Mouse (Mus musculus) right cerebral cortex, adult 18-20 months (tissue): ENCODE measurements around the gene Sntg2.

Experiments
- DNase-seq: peaks from one replicate; pipeline ENCODE4 v3.0.0; 2022; ENCODE audit warnings: mixed read lengths

The Sntg2 gene

DNA sequence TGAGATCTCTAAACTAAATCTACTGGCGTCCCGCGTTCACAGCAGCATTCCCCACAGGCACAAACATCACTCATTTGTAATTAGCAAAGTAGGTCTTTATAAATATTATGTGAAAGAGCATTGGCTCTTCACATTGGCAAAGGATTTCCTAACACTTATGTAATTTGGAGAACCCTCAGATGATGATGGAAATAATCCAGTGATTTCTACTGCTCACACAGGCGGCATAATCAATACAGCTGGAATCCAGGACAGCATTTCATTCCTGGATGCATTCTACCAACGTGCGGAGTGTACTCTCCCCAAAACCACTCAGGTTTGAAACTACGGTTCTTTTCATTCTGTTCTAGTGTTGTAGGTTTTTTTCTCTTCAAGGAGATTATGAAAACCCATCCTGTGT is 172.6 kb downstream of the Sntg2 start:
- DNase-seq = no peak

DNA sequence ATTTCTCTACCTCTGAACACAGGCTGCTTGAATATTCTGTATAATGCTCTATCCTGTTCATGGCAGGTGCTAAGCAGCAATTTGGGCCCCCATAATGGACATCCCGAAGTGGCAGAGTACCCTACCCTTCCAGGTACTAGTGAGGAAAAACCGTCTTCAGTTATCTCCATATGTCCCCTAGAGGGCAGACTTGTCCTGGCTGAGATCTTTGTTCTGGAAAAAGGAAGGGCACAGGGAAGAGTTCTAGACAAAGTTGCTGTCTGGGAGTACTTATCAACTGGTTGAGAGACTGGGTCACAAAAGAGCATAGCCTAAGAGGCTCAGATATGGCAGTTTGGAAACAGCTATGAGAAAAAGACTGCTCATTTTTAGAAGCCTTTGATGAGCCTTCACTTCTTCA is 173.4 kb downstream of the Sntg2 start:
- peak; percentile 48 for DNase-seq

DNA sequence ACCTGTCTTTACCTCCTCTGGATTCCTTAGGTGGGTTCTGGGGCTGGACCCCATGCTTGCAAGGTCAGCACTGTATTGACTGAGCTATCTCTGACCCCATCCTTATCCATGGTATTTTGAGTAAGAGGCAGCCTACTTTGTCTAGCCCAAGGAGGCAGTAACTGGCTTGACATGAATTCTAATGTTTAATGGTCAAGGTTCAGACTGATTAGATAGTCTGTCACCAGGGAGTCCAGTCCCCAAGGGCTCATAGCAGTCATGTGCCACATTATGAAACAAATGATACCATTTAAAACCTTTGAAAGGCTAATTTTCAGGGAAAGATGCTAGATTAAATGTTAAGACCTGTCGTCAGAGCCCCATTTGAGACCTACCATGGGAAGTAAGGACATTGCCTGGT is 174.9 kb downstream of the Sntg2 start:
- no peak for DNase-seq

DNA sequence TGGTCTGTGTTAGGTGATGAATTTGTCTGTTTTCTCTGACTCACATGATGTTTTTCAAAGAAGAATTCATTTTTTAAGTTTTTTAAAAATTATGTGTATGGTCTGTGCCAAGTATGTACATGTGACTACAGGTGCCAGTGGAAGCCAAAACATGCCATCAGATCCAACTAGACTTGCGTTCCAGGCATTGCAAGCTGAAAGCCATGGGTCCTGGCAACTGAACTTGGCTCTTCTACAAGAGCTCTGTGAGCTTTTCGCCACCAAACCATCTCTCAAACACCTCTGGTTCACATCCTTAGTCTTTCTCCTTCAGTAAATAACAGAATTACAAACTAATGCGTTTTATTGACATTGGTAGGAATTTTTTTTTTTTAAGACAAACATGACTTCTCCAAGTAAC is 191.5 kb downstream of the Sntg2 start:
- DNase-seq = no peak

DNA sequence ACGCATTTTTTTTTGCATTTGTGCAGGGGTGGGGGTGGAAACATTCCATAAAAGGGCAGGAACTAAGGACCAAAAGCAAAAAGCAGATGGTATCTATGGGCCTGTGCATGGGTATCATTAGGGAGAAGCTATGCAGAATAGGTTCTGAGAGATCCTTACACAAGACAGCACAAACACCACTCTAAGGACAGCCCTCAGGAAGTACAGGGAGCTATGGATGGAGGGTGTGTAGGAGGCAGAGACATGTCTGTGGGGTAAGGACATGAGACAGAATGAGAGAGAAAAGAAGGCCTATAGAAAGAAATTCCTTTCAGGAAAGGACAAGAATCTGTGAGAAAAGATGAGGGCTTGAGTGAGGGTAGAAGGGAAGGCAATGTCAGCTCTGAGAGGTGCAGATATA is 193.6 kb downstream of the Sntg2 start:
- DNase-seq = no peak

DNA sequence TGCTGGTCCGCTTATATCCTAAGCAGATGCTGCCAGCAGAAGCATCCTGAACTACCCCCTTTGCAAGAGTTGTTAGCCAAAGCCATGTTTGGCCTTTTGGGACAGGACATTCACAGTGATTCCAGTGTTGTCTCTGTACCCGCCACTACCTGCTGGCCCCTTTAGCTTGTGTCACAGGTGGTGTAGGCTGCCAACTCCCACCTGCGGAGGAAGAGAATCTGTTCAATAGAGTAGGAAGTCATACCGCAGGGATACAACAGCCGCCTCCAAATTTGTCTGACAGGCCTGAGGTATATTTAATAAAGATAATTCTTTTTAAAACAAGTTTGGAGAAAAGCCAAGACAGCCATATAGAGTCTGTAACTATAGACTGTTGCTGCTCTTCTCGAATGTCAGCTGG is 195.2 kb downstream of the Sntg2 start:
- DNase-seq = no peak

DNA sequence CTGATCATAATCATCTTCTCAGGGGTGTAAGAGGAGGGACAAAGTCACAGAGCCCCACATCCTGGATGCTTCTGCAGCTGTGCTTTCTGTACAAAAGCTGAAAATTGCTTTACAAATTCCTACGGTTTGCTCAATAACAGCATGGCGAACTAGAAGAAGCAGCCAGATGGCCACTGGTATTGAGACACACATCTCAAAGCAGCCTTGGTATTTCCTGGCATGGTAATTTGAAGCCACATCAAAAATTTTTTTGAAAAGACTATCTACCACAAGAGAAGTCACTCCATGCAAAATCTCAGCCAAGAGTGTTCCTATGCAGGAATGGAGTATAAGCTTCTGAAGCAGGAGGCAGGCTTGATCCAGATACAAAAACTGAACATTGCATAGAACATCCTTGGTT is 195.6 kb downstream of the Sntg2 start:
- DNase-seq = no peak

DNA sequence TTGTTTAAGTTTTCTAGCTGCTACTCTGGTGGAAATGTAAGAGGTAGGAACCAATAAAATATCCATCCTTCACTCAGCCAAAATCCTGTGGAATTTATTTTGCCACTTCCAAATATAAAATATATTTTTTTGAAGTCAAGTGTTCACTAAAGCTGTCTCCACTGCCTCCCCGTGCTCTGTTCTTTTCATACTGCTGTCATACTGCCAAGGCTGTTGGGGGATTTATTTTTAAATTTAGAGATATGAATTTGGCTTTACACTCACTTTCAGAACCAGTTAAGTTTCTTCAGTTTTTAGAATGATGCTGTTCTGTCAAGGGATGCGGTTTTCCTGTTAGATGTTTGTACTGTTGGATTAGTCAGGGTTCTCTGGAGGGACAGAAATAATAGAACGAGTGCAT is 204.7 kb downstream of the Sntg2 start:
- peak; percentile 25 for DNase-seq

DNA sequence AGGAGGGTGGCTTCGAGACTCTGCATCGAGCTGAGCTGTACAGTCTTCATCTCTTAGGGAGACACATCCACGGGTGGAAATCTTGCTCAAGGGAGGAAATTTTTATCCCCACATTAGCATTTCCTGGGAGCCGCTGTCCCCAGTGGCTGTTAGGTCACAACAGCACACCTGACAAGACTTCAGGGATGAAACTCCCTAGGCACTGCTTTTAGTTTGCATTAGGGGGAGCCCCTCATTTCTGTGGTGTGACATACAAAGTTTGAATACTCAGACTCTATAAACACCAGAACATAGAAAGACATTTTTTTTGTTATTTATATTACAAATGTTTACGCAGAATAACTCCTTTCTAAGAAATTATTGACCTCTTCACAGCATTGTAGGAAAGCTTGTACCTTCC is 208.6 kb downstream of the Sntg2 start:
- no peak for DNase-seq

DNA sequence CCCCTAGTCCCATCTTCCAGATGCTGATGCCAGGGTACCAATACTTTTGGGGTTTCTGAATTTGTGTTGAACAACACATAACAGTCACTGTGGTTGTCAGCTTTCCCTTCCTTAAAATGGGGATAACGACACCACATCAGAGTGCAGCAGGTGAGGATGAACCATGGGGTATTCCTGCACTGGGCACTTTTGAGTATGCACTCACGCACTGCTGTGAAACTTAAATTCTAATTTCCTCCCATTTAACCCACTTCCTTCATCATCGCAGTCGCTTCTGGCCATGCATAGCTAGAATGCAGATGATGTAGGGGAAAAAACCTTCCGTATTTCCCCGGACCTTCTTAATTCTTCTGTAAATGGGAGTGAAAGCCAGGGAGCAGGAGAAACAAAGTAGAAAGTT is 209.2 kb downstream of the Sntg2 start:
- no peak for DNase-seq

DNA sequence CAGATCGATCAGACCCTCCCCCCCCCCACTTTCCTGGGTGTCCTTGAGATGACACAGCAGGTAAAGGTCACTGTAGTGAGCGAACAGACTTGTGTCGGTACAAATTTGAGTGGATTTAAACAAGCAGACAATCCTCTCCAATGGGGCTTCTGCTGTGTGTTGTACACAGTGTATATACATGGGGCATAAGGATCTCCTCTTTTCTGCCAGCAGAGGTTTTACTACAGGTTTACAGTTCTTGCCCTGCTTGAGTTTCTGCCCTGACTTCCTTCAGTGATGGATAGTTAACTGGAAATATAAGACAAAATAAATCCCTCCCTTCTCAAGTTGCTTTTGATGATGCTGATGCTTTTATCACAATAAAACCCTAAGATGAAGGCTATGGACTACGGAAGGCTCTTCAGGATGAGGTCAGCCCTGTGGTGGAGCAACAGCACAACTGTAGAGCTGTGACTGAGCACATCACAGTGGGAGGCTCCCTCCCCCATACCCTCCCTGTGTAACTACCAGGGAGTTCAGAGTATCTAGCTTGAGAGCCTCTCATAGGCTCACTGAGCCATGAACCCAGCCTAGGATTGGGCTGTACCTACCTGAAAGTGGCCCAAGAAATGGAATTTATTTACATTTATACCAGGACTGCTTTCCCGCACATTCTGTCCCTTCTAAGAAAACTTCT is 211.3 kb downstream of the Sntg2 start:
- no peak for DNase-seq

DNA sequence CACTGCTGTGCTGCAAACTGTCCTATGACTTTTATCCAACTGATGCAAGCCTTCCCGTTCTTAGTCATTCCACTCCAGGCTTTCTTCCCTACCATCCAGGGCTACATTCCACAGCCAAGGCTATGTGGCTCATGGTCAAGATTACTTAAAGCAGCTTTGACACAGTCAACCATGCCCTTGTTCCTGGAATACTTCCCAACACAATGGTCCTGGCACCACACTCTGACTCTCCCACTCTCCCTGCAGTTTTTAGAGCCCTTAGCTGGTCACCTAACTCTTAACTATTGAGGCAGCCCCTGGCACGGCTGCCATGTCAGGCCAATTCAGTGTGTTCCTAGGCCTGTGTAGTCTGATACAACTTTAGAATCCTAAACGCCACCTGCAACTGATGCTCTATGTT is 212.7 kb downstream of the Sntg2 start:
- DNase-seq = no peak

DNA sequence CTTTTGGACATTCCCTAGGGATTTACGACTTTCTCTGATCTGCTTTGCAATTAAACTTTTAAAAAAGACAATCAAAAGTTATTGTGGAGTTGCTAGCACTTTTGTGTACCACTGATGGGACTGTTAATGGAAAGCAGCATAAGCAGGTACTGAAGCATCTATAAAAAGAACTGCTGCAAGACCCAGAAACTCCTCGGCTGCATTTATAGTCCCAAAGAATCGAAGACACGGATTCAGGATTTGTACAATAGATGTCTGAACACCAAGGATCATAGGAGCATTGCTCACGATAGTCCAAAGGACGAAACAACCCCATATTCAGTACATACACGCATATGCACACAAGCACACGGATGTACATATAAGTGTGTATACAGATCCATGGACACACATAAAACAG is 213.4 kb downstream of the Sntg2 start:
- DNase-seq = no peak

DNA sequence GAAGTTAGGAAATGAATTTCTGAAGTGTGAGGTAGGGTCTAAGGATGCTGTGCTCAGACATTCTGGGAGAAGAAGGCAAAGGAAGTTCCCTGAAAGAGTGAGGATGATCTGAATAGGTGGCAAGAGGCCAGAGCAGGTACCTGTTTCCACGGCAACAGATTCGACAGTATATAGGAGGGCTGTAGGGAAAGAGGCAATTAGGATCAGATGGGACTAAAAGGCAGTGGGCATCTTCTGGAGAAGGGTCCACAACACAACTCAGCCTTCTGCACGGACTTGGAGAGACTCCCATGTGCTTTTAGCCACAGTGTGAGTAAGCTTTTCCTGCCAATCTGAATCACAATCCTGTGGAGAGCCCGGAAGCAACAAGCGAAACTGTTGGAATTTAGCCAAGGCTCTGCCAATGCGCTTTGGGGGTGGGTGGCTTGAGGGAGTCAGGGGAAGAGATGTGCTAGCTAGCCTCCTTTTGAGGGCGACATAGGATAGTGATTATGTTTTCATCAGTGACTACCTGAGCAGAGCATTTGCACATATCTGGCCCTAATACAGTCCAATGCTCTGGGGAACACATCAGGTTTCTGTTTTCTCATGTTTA is 219.0 kb downstream of the Sntg2 start:
- DNase-seq = no peak

DNA sequence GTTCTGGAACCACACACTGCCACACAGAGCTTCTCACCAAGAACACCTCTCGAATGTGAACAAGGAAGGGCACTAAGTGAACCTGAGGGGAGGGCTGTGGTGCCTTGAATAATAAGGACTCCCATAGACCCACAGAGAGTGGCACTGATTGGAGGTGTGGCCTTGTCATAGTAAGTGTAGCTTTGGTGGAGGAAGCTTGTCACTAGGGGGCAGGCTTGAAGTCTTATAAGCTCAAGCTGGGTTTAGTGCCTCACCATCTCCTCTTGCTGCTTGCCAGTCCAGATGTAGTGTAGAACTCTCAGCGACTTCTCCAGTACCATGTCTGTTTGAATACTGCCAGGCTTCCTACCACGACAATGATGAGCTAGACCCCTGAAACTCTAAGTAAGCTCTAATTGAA is 231.1 kb downstream of the Sntg2 start:
- DNase-seq = peak; percentile 46

DNA sequence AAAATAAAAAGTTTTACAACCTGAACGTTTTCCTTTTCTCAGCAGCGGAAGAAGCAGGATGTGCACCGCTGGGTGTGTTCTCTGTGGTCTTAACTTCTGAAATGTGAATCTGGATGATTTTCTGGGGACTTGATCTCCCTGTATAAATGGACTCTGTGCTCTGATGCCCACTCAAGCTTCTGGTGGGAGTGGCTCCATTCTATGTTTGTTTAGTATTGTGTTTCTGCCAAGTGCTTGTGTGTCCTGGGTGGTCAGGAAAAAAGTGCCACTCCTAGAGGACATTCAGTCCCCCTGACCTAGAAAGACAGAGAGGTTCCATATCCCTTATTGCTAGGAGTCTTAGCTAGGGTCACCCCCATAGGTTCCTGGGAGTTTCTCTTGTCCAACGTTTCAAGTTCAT is 240.7 kb downstream of the Sntg2 start, which contains the start of gene Tpo:
Tpo (minus strand) TSS at position 101 of the 400 bp plus-strand sequence.
- no peak for DNase-seq

DNA sequence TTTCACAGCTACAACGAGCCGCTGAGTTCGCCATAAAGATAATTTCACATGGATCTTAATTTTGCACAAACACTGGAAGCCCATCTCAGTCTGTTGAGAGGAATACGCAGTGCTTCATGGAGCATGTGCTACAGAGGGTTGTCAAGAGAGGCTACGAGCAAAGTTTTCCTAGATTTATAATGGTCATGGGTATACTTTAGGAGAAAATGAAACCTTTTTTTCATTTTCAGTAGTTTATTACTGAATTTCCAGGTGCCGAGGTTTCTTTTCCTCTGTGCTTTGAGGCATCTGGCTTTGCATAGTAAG is 243.8 kb downstream of the Sntg2 start:
- DNase-seq = no peak

DNA sequence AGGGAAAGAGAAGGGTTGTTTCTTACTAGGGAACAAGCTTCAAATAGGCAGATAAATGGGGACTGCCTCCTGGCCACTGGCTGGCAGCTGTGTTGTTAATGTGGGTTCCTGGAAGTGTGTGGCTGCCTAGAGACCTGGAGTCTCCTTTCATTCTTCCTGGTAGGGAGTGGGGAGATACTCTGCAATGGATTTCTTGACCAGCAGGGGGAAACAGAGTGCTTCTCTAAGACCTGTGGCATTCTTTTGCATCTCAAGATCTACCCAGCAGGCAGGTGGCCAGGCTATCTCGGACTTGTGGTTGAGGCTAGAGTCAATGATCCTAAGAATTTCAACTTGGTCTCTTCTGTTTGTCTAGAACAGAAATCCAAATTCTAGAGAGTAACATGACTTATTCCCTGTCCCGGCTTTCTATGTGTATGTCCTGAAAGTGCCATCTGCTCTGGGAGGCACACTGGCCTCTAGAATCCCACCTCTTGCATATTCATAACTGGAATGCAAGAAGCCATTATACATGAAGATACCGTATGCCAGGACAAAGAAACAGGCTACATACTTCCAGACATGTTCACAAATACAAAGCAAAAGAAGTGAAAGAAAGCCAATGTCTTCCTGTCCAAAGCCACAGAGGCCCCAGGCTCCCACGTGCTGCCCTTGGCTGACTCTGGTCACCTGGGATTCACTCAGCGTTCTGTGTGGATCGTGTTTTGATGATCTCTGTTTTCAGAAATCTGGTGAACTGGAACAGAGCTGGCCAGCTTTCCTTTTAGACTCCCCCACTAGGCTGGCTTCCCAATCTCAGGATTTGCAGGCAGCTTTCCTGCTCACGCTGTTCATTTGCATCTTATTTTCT is 244.4 kb downstream of the Sntg2 start:
- DNase-seq = peak; percentile 80
